Mouse (Mus musculus) heart, embryonic 12.5 days (tissue): ENCODE data around the gene Gm11992. TPM values are rescaled to one million over a fixed set of nuclear protein-coding genes. Genes with fewer than 3 reads are reported as not detected.
A peak's percentile ranks its signal among the peaks of the same experiment; 100 is the strongest.

Experiments
- ATAC-seq: fragments of 200-750 bp; cut with Nextera tagmentation; 2 replicates; pipeline ENCODE4 v1.8.0; 2017; ENCODE audit warnings: moderate TSS enrichment, moderate library complexity; ENCODE audit not compliant: insufficient number of reproducible peaks, low FRiP score
- H3K27ac ChIP-seq: fragments of 300-500 bp; sonication (generic); 2 replicates; pipeline ENCODE4 v1.5.1; 2016; ENCODE audit warnings: mild to moderate bottlenecking, moderate library complexity; ENCODE audit not compliant: poor library complexity, severe bottlenecking
- H3K27me3 ChIP-seq: fragments of 300-500 bp; sonication (generic); replicated peaks from 2 replicates; pipeline ENCODE4 v1.6.1; 2016; ENCODE audit warnings: mild to moderate bottlenecking, moderate library complexity
- H3K36me3 ChIP-seq: fragments of 300-500 bp; sonication (generic); 2 replicates; pipeline ENCODE4 v1.6.1; 2016; ENCODE audit warnings: mild to moderate bottlenecking, moderate library complexity
- H3K4me1 ChIP-seq: fragments of 300-500 bp; sonication (generic); replicated peaks from 2 replicates; pipeline ENCODE4 v1.6.1; 2016; ENCODE audit warnings: mild to moderate bottlenecking
- H3K4me2 ChIP-seq: fragments of 300-500 bp; sonication (generic); 2 replicates; pipeline ENCODE4 v1.6.1; 2016; ENCODE audit warnings: mild to moderate bottlenecking, moderate library complexity
- H3K4me3 ChIP-seq: fragments of 300-500 bp; sonication (generic); 2 replicates; pipeline ENCODE4 v1.5.1; 2016; ENCODE audit warnings: mild to moderate bottlenecking
- H3K9ac ChIP-seq: fragments of 300-500 bp; sonication (generic); 2 replicates; pipeline ENCODE4 v1.6.1; 2016; ENCODE audit warnings: mild to moderate bottlenecking, moderate library complexity
- H3K9me3 ChIP-seq: fragments of 300-500 bp; sonication (generic); replicated peaks from 2 replicates; pipeline ENCODE4 v1.6.1; 2016; ENCODE audit warnings: mild to moderate bottlenecking, moderate library complexity
- WGBS: fragments of 180-500 bp; shearing (Covaris S2); methylation state at CpG from one replicate; pipeline ENCODE4 v1.1.7; 2016; 5-methylcytosine and 5-hydroxymethylcytosine counted together
- polyA plus RNA-seq: library from polyadenylated mRNA; unstranded; fragments of >200 nt; fragmentation: Nextera tagmentation; extraction: Ambion mirVana; gene quantifications from 2 replicates; pipeline ENCODE4 v1.2.1, GENCODE M21; 2016

Gm11992 gene
- 3.1 and 3.3 TPM in 2 replicates for polyA plus RNA-seq

GRCm38 (mm10) chr11:9048011-9048702 is at the start of gene Gm11992:
Gene Gm11992, plus strand, starts transcription at chr11:9048594.
- peak within 1 kb of the TSS; percentile 55 for H3K4me3 ChIP-seq
- no peaks in the 10 kb centered on the region for H3K36me3 ChIP-seq
- peaks cover 42% of the 10 kb centered on the region for H3K4me1 ChIP-seq
- peak within 1 kb of the TSS; percentile 89 for H3K27ac ChIP-seq
- 4% methylated on average over 21 of the region's 21 CpGs for WGBS
- no peaks in the 10 kb centered on the region for H3K9me3 ChIP-seq
- peak within 1 kb of the TSS; percentile 97 for H3K4me2 ChIP-seq
- ATAC-seq = peak; percentile 93
- 0 out of 2 replicates have a peak, but pooled peaks cover 9% of the 10 kb centered on the region for H3K27me3 ChIP-seq
- peak within 1 kb of the TSS; percentile 42 for H3K9ac ChIP-seq

- 94% methylated on average over 5 of the region's 5 CpGs for WGBS
- Histone ChIP-seq H3K27ac (no peak overlapping the region), H3K4me3 (no peak overlapping the region), H3K27me3 (no peaks in the 10 kb centered on the region), H3K4me1 (peaks cover 14% of the 10 kb centered on the region; the same call in 1 of the 2 replicates), H3K9ac (no peak overlapping the region), H3K4me2 (no peak overlapping the region), H3K9me3 (no peaks in the 10 kb centered on the region), H3K36me3 (peaks cover 43% of the 10 kb centered on the region)
- ATAC-seq = no peak
These were observed 39.6 kb upstream of the Gm11992 start for GRCm38 (mm10) chr11:9008761-9009160.

- H3K4me2 ChIP-seq = peak overlapping the region; percentile 96
- peak overlapping the region; percentile 89 for H3K27ac ChIP-seq
- H3K27me3 ChIP-seq = no peaks in the 10 kb centered on the region
- peaks cover 27% of the 10 kb centered on the region for H3K36me3 ChIP-seq
- peak; percentile 72 for ATAC-seq
- H3K9ac ChIP-seq = peak overlapping the region; percentile 87
- 0% methylated on average over 7 of the region's 7 CpGs for WGBS
- H3K4me3 ChIP-seq = peak overlapping the region; percentile 80
- no peaks in the 10 kb centered on the region for H3K9me3 ChIP-seq
- peaks cover 14% of the 10 kb centered on the region; the same call in 1 of the 2 replicates for H3K4me1 ChIP-seq
These were observed 38.0 kb upstream of the Gm11992 start for GRCm38 (mm10) chr11:9010416-9010815.

GRCm38 (mm10) chr11:9010853-9011339 is 37.5 kb upstream of the Gm11992 start, which contains the start of gene Hus1:
Gene Hus1, minus strand, starts transcription at chr11:9011191.
- H3K9ac ChIP-seq = peak within 1 kb of the TSS; percentile 87
- peaks cover 22% of the 10 kb centered on the region for H3K36me3 ChIP-seq
- peak within 1 kb of the TSS; percentile 96 for H3K4me2 ChIP-seq
- H3K27me3 ChIP-seq = no peaks in the 10 kb centered on the region
- peak; percentile 96 for ATAC-seq
- under 1% methylated on average over 43 of the region's 43 CpGs for WGBS
- peak within 1 kb of the TSS; percentile 80 for H3K4me3 ChIP-seq
- peak within 1 kb of the TSS; percentile 89 for H3K27ac ChIP-seq
- peaks cover 14% of the 10 kb centered on the region; the same call in 1 of the 2 replicates for H3K4me1 ChIP-seq
- no peaks in the 10 kb centered on the region for H3K9me3 ChIP-seq

GRCm38 (mm10) chr11:9011348-9011747 is 37.0 kb upstream of the Gm11992 start:
- Histone ChIP-seq H3K27ac (no peak overlapping the region), H3K36me3 (peaks cover 20% of the 10 kb centered on the region), H3K4me3 (peak overlapping the region; percentile 80), H3K9me3 (no peaks in the 10 kb centered on the region), H3K9ac (peak overlapping the region; percentile 87), H3K4me1 (peaks cover 14% of the 10 kb centered on the region; the same call in 1 of the 2 replicates), H3K4me2 (peak overlapping the region; percentile 96), H3K27me3 (no peaks in the 10 kb centered on the region)
- peak; percentile 33; the same call in 1 of the 2 replicates for ATAC-seq
- 2% methylated on average over 3 of the region's 3 CpGs for WGBS

- 81% methylated on average over 3 of the region's 3 CpGs for WGBS
These were observed 33.7 kb upstream of the Gm11992 start for GRCm38 (mm10) chr11:9014740-9015139.

GRCm38 (mm10) chr11:9018491-9019267 is 29.7 kb upstream of the Gm11992 start:
- WGBS = 65% methylated on average over 6 of the region's 6 CpGs
- ATAC-seq = no peak
- Histone ChIP-seq H3K9me3 (no peaks in the 10 kb centered on the region), H3K27me3 (no peaks in the 10 kb centered on the region), H3K4me3 (no peak overlapping the region), H3K4me1 (no peaks in the 10 kb centered on the region), H3K36me3 (no peaks in the 10 kb centered on the region), H3K4me2 (no peak overlapping the region), H3K9ac (no peak overlapping the region), H3K27ac (no peak overlapping the region)

More at GRCm38 (mm10) chr11:9014740-9015139, 33.7 kb upstream of the Gm11992 start:
- ATAC-seq = no peak
- Histone ChIP-seq H3K9me3 (no peaks in the 10 kb centered on the region), H3K9ac (no peak overlapping the region), H3K27ac (no peak overlapping the region), H3K4me2 (no peak overlapping the region), H3K4me3 (no peak overlapping the region), H3K4me1 (peaks cover 7% of the 10 kb centered on the region; the same call in 1 of the 2 replicates), H3K27me3 (no peaks in the 10 kb centered on the region), H3K36me3 (no peaks in the 10 kb centered on the region)

GRCm38 (mm10) chr11:9020207-9020606 is 28.2 kb upstream of the Gm11992 start:
- H3K36me3 ChIP-seq = no peaks in the 10 kb centered on the region
- ATAC-seq = no peak
- H3K4me1 ChIP-seq = no peaks in the 10 kb centered on the region
- H3K9me3 ChIP-seq = no peaks in the 10 kb centered on the region
- H3K9ac ChIP-seq = no peak overlapping the region
- H3K27ac ChIP-seq = no peak overlapping the region
- no peak overlapping the region for H3K4me3 ChIP-seq
- 89% methylated on average over 5 of the region's 5 CpGs for WGBS
- H3K4me2 ChIP-seq = no peak overlapping the region
- H3K27me3 ChIP-seq = no peaks in the 10 kb centered on the region

GRCm38 (mm10) chr11:9024782-9025181 is 23.6 kb upstream of the Gm11992 start:
- no peak for ATAC-seq
- no peak overlapping the region for H3K27ac ChIP-seq
- 61% methylated on average over 7 of the region's 7 CpGs for WGBS

GRCm38 (mm10) chr11:9025211-9025610 is 23.2 kb upstream of the Gm11992 start:
- ATAC-seq = no peak
- Histone ChIP-seq H3K36me3 (no peaks in the 10 kb centered on the region), H3K27ac (no peak overlapping the region), H3K4me2 (no peak overlapping the region), H3K9ac (no peak overlapping the region), H3K4me1 (no peaks in the 10 kb centered on the region), H3K9me3 (no peaks in the 10 kb centered on the region), H3K4me3 (no peak overlapping the region), H3K27me3 (no peaks in the 10 kb centered on the region)
- 61% methylated on average over 3 of the region's 3 CpGs for WGBS

More at GRCm38 (mm10) chr11:9024782-9025181, 23.6 kb upstream of the Gm11992 start:
- H3K4me2 ChIP-seq = no peak overlapping the region
- no peaks in the 10 kb centered on the region for H3K36me3 ChIP-seq
- H3K9ac ChIP-seq = no peak overlapping the region
- H3K4me1 ChIP-seq = no peaks in the 10 kb centered on the region
- H3K9me3 ChIP-seq = no peaks in the 10 kb centered on the region
- H3K4me3 ChIP-seq = no peak overlapping the region
- H3K27me3 ChIP-seq = no peaks in the 10 kb centered on the region

- Histone ChIP-seq H3K4me3 (no peak overlapping the region), H3K27ac (no peak overlapping the region), H3K27me3 (no peaks in the 10 kb centered on the region), H3K4me1 (no peaks in the 10 kb centered on the region), H3K9me3 (no peaks in the 10 kb centered on the region), H3K36me3 (no peaks in the 10 kb centered on the region), H3K9ac (no peak overlapping the region), H3K4me2 (no peak overlapping the region)
- ATAC-seq = no peak
- 71% methylated on average over 2 of the region's 2 CpGs for WGBS
These were observed 16.9 kb upstream of the Gm11992 start for GRCm38 (mm10) chr11:9031530-9031929.
